Mouse (Mus musculus) stomach, embryonic 14.5 days (tissue): ENCODE data around the gene Ankrd9. TPM values are rescaled to one million over a fixed set of nuclear protein-coding genes. Genes with fewer than 3 reads are reported as not detected.

Source experiments
- ATAC-seq: fragments of 200-750 bp; cut with Nextera tagmentation; 2 replicates; pipeline ENCODE4 v1.8.0; 2017; ENCODE audit warnings: low read depth, moderate TSS enrichment; ENCODE audit not compliant: insufficient number of reproducible peaks, insufficient read depth, low FRiP score
- H3K27ac ChIP-seq: fragments of 300-500 bp; sonication (generic); 2 replicates; pipeline ENCODE4 v1.5.1; 2014; ENCODE audit warnings: mild to moderate bottlenecking, low read length, moderate library complexity, mixed read lengths
- H3K27me3 ChIP-seq: fragments of 300-500 bp; sonication (generic); 2 replicates; pipeline ENCODE4 v1.6.1; 2014; ENCODE audit warnings: low read length, control low read depth, mixed read lengths; ENCODE audit not compliant: control insufficient read depth, insufficient read depth
- H3K36me3 ChIP-seq: fragments of 300-500 bp; sonication (generic); 2 replicates; pipeline ENCODE4 v1.6.1; 2014; ENCODE audit warnings: mild to moderate bottlenecking, control low read depth, low read length, moderate library complexity, mixed read lengths; ENCODE audit not compliant: control insufficient read depth, insufficient read depth
- H3K4me1 ChIP-seq: fragments of 300-500 bp; sonication (generic); 2 replicates; pipeline ENCODE4 v1.6.1; 2014; ENCODE audit warnings: low read length, control low read depth, mixed read lengths; ENCODE audit not compliant: control insufficient read depth, insufficient read depth
- H3K4me2 ChIP-seq: fragments of 300-500 bp; sonication (generic); replicated peaks from 2 replicates; pipeline ENCODE4 v1.6.1; 2014; ENCODE audit warnings: low read depth, low read length, control low read depth
- H3K4me3 ChIP-seq: fragments of 300-500 bp; sonication (generic); 2 replicates; pipeline ENCODE4 v1.5.1; 2014; ENCODE audit warnings: low read depth, low read length, control low read depth
- H3K9ac ChIP-seq: fragments of 300-500 bp; sonication (generic); replicated peaks from 2 replicates; pipeline ENCODE4 v1.6.1; 2014; ENCODE audit warnings: low read depth, mild to moderate bottlenecking, control low read depth, low read length, moderate library complexity, mixed read lengths
- H3K9me3 ChIP-seq: fragments of 300-500 bp; sonication (generic); 2 replicates; pipeline ENCODE4 v1.6.1; 2016; ENCODE audit warnings: low read depth, low read length, control low read depth; ENCODE audit not compliant: control insufficient read depth
- WGBS: fragments of 180-500 bp; shearing (Covaris S2); extraction: QIAGEN DNeasy Blood & Tissue Kit; methylation state at CpG from one replicate; pipeline ENCODE4 v1.1.7; 2014; 5-methylcytosine and 5-hydroxymethylcytosine counted together
- polyA plus RNA-seq: library from polyadenylated mRNA; unstranded; fragments of >200 nt; fragmentation: Nextera tagmentation; extraction: Ambion mirVana; gene quantifications from 2 replicates; pipeline ENCODE4 v1.2.1, GENCODE M21; 2014

Ankrd9 gene
- polyA plus RNA-seq, 1 experiment from 2014 or later, result 10.3 TPM

- Histone ChIP-seq H3K9ac (no peak overlapping the region), H3K4me2 (no peak overlapping the region), H3K9me3 (no peaks in the 10 kb centered on the region), H3K4me3 (no peak overlapping the region), H3K36me3 (no peaks in the 10 kb centered on the region), H3K27ac (no peak overlapping the region), H3K27me3 (no peaks in the 10 kb centered on the region), H3K4me1 (peaks cover 9% of the 10 kb centered on the region; the same call in 1 of the 2 replicates)
- WGBS, result 70% methylated on average over 3 of the region's 3 CpGs
- no peak for ATAC-seq
Observed at GRCm38 (mm10) chr12:110993226-110993625, 14.4 kb upstream of the Ankrd9 start.

GRCm38 (mm10) chr12:110992771-110993170, 13.9 kb upstream of the Ankrd9 start:
- H3K27ac ChIP-seq, result no peak overlapping the region
- H3K4me2 ChIP-seq, result peak overlapping the region; percentile 54; the same call in 1 of the 2 replicates
- H3K4me3 ChIP-seq, result peak overlapping the region; percentile 37; the same call in 1 of the 2 replicates
- H3K9me3 ChIP-seq, result no peaks in the 10 kb centered on the region
- no peak for ATAC-seq
- H3K27me3 ChIP-seq, result no peaks in the 10 kb centered on the region
- peaks cover 9% of the 10 kb centered on the region; the same call in 1 of the 2 replicates for H3K4me1 ChIP-seq
- 82% methylated on average over 12 of the region's 12 CpGs for WGBS
- H3K36me3 ChIP-seq, result no peaks in the 10 kb centered on the region
- no peak overlapping the region for H3K9ac ChIP-seq

- H3K4me2 ChIP-seq, result peak overlapping the region; percentile 54
- peak overlapping the region; percentile 62; the same call in 1 of the 2 replicates for H3K27ac ChIP-seq
- no peaks in the 10 kb centered on the region for H3K9me3 ChIP-seq
- H3K27me3 ChIP-seq, result no peaks in the 10 kb centered on the region
- WGBS, result under 1% methylated on average over 21 of the region's 24 CpGs
- H3K9ac ChIP-seq, result 0 out of 2 replicates have a peak overlapping the region, but pooled peaks have one; percentile 36
- H3K4me3 ChIP-seq, result peak overlapping the region; percentile 37
- peak; percentile 88 for ATAC-seq
- H3K36me3 ChIP-seq, result no peaks in the 10 kb centered on the region
- peaks cover 9% of the 10 kb centered on the region; the same call in 1 of the 2 replicates for H3K4me1 ChIP-seq
Observed at GRCm38 (mm10) chr12:110992128-110992553, 13.3 kb upstream of the Ankrd9 start.

GRCm38 (mm10) chr12:110991361-110992127, 12.7 kb upstream of the Ankrd9 start:
- Histone ChIP-seq H3K4me1 (peaks cover 9% of the 10 kb centered on the region; the same call in 1 of the 2 replicates), H3K36me3 (no peaks in the 10 kb centered on the region), H3K9me3 (no peaks in the 10 kb centered on the region), H3K27ac (peak overlapping the region; percentile 62; the same call in 1 of the 2 replicates), H3K4me3 (peak overlapping the region; percentile 37), H3K9ac (0 out of 2 replicates have a peak overlapping the region, but pooled peaks have one; percentile 11), H3K27me3 (no peaks in the 10 kb centered on the region), H3K4me2 (peak overlapping the region; percentile 54)
- ATAC-seq, result peak; percentile 89
- 5% methylated on average over 23 of the region's 23 CpGs for WGBS

GRCm38 (mm10) chr12:110990500-110990899, 11.7 kb upstream of the Ankrd9 start:
- no peak for ATAC-seq
- Histone ChIP-seq H3K9me3 (no peaks in the 10 kb centered on the region), H3K27ac (no peak overlapping the region), H3K4me3 (no peak overlapping the region), H3K36me3 (no peaks in the 10 kb centered on the region), H3K4me1 (peaks cover 9% of the 10 kb centered on the region; the same call in 1 of the 2 replicates), H3K27me3 (no peaks in the 10 kb centered on the region), H3K9ac (no peak overlapping the region), H3K4me2 (no peak overlapping the region)
- 77% methylated on average over 7 of the region's 7 CpGs for WGBS

- Histone ChIP-seq H3K4me3 (no peak overlapping the region), H3K27ac (no peak overlapping the region), H3K36me3 (no peaks in the 10 kb centered on the region), H3K9ac (no peak overlapping the region), H3K27me3 (no peaks in the 10 kb centered on the region), H3K4me1 (peaks cover 16% of the 10 kb centered on the region), H3K4me2 (no peak overlapping the region), H3K9me3 (no peaks in the 10 kb centered on the region)
- ATAC-seq, result no peak
- 96% methylated on average over 3 of the region's 3 CpGs for WGBS
Observed at GRCm38 (mm10) chr12:110989409-110989808, 10.6 kb upstream of the Ankrd9 start.

- Histone ChIP-seq H3K4me1 (peaks cover 18% of the 10 kb centered on the region), H3K9ac (no peak overlapping the region), H3K27me3 (no peaks in the 10 kb centered on the region), H3K36me3 (no peaks in the 10 kb centered on the region), H3K4me2 (no peak overlapping the region), H3K27ac (no peak overlapping the region), H3K4me3 (no peak overlapping the region), H3K9me3 (no peaks in the 10 kb centered on the region)
- 86% methylated on average over 11 of the region's 11 CpGs for WGBS
- ATAC-seq, result no peak
Observed at GRCm38 (mm10) chr12:110986536-110987425, 7.9 kb upstream of the Ankrd9 start.

GRCm38 (mm10) chr12:110985141-110985540, 6.3 kb upstream of the Ankrd9 start:
- peaks cover 13% of the 10 kb centered on the region for H3K4me1 ChIP-seq
- no peak for ATAC-seq

More at GRCm38 (mm10) chr12:110985141-110985540, 6.3 kb upstream of the Ankrd9 start:
- H3K9ac ChIP-seq, result no peak overlapping the region
- no peaks in the 10 kb centered on the region for H3K27me3 ChIP-seq
- no peak overlapping the region for H3K27ac ChIP-seq
- no peaks in the 10 kb centered on the region for H3K36me3 ChIP-seq
- H3K4me3 ChIP-seq, result no peak overlapping the region
- WGBS, result 75% methylated on average over 9 of the region's 9 CpGs
- no peaks in the 10 kb centered on the region for H3K9me3 ChIP-seq
- H3K4me2 ChIP-seq, result no peak overlapping the region
